Mouse (Mus musculus) testis, postnatal 10 days (tissue): ENCODE results near the gene Zfp318.
A peak's percentile ranks its signal among the peaks of the same experiment; 100 is the strongest.

ENCODE experiments used
- DNase-seq: peaks from one replicate; pipeline ENCODE4 v3.0.0; 2021; ENCODE audit warnings: low spot score

The Zfp318 gene

GRCm38 (mm10) chr17:46446264-46446663, 62.7 kb downstream of the Zfp318 start:
- DNase-seq = no peak

GRCm38 (mm10) chr17:46452683-46453082, 69.2 kb downstream of the Zfp318 start:
- DNase-seq = no peak

- no peak for DNase-seq
Observed at GRCm38 (mm10) chr17:46453302-46453948, 69.9 kb downstream of the Zfp318 start.

- no peak for DNase-seq
Observed at GRCm38 (mm10) chr17:46453970-46454411, 70.5 kb downstream of the Zfp318 start.

- no peak for DNase-seq
Observed at GRCm38 (mm10) chr17:46454539-46454938, 71.0 kb downstream of the Zfp318 start.

- peak; percentile 70 for DNase-seq
Observed at GRCm38 (mm10) chr17:46455110-46455691, 71.7 kb downstream of the Zfp318 start.

GRCm38 (mm10) chr17:46457791-46458190, 74.3 kb downstream of the Zfp318 start:
- peak; percentile 70 for DNase-seq

- DNase-seq = no peak
Observed at GRCm38 (mm10) chr17:46458439-46458838, 74.9 kb downstream of the Zfp318 start.

- no peak for DNase-seq
Observed at GRCm38 (mm10) chr17:46460673-46461072, 77.1 kb downstream of the Zfp318 start.

GRCm38 (mm10) chr17:46461347-46461746, 77.8 kb downstream of the Zfp318 start:
- no peak for DNase-seq

- DNase-seq = no peak
Observed at GRCm38 (mm10) chr17:46462226-46462625, 78.7 kb downstream of the Zfp318 start.

GRCm38 (mm10) chr17:46467830-46468229, 84.3 kb downstream of the Zfp318 start:
- DNase-seq = no peak
